Mouse (Mus musculus) megakaryocyte progenitor cell, adult 5-6 weeks (primary cell): ENCODE measurements around the gene Abcf3. TPM values are rescaled to one million over a fixed set of nuclear protein-coding genes. Genes with fewer than 3 reads are reported as not detected.
A peak's percentile ranks its signal among the peaks of the same experiment; 100 is the strongest.

Experiments used
- ATAC-seq: replicated peaks from 2 replicates; pipeline ENCODE4 v1.8.0; 2016; ENCODE audit warnings: mild to moderate bottlenecking, moderate TSS enrichment, inconsistent platforms; ENCODE audit not compliant: poor library complexity
- total RNA-seq, 2 experiments: library from RNA; stranded (forward) in 1 of 2; stranded (reverse) in 1 of 2; fragments of 157-497, 149-512 nt in 1 of 2; fragments of 200-1000 nt in 1 of 2; gene quantifications; 2 replicates each; pipeline versions ENCODE4 v1.2.3 to v1.2.4; 2015 to 2017

Abcf3 gene
- total RNA-seq (2015): 21.9 and 28.5 TPM in 2 replicates
- 28.4 and 35.7 TPM in 2 replicates for total RNA-seq (2017)

DNA sequence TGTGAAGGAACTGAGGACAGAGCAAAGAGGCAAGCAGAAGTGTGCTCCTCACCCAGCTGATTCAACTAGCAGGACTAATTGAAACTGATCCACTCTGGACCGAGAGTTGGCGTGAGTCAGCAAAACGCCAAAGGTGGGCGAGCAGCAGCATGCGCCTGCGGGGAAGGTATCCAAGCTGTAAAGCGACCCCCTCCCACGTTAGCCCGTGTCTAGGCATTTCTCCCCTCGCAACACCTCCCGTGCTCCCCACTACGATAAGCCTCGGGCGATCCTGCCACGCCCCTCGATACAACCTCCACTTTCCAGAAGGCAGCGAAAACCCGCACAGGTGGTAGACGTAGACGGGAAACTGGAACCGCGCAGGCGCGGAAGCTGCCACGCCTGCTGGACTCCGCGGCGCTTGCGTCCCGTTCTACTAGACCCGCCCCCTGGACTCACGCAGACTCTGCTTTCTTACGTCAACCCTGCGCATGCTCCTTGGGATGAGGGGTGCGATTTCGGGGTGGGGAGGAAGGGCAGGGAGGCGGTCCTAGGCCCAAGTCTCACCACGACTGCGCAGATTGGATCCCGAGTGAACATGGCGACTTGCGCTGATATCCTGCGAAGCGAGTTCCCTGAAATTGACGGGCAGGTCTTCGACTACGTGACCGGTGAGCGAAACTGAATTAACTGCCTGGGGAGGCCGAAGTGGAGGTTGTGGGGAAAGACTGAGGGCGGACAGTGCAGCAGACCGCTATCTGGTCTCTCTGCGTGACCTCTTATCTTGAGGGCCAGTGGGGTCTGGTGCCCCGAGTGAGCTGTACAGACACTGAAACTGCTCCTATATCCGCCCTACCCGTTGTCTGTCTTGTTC lies at the start of gene Abcf3:
TSS of gene Abcf3 (plus strand) at position 482 of the 853 bp plus-strand sequence.
- ATAC-seq: peak; percentile 96

DNA sequence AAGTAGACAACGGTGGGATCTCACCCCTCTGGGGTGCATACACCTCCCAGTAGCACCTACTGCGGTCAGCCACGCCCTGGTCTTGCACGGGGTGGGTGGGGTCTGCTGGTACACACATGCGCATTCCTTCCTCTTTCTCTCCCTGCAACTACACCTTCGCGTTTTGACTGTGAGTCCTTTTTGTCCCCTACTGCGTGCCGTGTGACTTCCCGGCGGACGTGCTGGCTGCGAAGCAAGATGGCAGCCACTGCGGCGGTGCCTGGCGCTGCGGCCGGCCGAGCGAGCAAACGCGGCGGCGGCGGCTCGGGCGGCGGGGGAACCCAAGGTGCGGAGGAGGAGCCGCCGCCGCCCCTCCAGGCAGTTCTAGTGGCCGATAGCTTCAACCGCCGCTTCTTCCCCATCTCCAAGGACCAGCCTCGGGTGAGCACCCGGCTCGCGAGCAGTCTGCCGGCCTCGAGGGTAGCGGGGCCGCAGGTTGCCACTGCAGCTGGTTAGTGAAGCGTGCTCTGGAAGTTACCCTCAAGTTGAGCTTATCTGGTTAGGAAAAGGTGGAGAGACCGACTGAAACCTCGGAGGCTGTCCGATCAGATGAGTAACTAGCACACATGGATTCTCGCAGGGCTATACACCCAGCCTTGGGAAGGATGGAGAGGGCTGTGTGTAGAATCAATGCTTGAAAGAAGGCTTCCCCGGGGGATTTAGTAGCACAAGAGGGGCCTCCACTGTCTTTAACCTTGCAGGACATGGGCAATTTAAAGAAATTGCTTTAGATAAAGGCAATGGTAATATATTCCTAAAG lies 49.5 kb upstream of the Abcf3 start, which contains the start of gene Eif2b5:
TSS of gene Eif2b5 (plus strand) at position 141 of the 799 bp plus-strand sequence.
- ATAC-seq: peak; percentile 97

DNA sequence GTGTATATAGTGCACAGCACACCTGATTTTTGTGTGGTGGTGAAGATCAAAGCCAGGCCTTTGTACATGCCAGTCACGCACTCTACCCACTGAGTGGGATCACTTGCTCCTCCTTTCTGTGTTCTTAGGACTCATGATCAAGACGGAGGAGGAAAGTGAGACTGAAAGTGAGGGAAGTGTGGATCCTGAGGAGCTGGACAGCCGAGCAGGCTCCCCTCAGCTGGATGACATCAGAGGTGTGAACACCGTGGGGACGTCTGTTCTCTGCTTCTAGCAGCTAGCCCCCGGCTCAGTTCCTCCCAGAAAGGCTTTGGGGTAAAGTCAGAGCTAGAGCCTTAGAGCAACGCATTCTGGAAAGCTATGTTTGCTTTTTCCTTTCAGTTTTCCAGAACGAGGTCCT lies 42.4 kb upstream of the Abcf3 start:
- no peak for ATAC-seq

DNA sequence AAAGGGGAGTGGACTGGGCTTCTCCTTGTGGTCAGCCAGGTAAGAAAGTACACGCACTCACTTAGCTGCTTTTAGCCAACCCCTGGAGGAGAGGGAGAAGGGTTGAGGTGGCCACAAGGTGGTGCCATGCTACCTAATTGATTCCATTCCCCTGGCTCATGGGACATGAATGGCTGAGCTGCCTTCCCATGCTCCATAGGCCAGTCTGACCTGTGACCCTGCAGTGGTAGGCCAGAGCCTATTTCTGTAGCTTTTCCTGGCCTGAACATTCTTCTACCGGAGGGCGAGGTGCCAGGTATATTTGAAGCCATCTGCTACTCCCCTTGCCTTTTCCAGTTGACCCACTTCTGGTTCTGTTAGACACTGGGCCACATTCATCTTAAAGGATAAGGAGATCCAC lies 39.0 kb upstream of the Abcf3 start:
- ATAC-seq: peak; percentile 82

DNA sequence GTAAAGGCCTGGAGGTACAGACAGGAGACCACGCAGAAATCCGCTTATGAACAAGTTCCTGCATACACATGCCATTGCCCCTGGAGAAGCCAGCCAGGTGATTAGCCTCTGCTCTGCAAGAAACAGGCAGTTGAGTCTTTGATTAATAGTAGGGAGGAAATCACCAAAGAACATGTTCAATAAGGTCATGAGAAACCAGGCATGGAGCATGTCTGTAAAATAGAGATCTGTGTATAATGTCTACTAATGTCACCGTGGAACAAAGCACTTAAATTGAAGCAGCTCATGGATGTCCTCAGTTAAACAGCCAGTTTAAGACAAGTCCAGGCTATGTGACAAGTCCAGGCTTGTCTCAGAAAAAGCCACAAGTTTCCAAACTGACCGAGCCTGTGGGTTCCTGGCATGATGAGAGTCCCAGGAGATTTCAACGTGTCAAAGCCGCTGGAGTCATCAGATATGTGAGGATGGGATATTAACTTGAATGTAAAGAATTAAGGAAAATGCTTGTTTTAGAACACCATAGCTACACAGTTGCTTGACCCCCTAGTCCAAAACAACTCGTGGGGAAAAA lies 37.0 kb upstream of the Abcf3 start:
- no peak for ATAC-seq

DNA sequence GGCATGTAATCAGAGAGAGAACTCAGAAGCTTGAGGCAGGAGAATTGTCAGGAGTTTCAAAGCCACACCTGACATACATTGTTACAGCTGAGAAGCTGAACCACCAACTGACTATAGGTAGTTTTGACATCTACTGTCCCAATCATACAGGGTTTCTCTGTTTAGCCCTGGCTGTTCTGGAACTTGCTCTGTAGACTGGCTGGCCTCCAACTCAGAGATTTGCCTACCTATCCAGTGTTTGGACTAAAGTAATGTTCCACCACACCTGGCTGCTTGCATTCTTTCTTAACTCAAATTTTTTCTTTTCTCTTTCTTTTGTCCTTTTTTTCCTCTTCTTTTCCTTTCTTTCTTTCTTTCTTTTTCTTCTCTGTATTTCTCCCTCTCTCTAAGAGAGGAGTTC lies 32.3 kb upstream of the Abcf3 start:
- ATAC-seq: no peak

DNA sequence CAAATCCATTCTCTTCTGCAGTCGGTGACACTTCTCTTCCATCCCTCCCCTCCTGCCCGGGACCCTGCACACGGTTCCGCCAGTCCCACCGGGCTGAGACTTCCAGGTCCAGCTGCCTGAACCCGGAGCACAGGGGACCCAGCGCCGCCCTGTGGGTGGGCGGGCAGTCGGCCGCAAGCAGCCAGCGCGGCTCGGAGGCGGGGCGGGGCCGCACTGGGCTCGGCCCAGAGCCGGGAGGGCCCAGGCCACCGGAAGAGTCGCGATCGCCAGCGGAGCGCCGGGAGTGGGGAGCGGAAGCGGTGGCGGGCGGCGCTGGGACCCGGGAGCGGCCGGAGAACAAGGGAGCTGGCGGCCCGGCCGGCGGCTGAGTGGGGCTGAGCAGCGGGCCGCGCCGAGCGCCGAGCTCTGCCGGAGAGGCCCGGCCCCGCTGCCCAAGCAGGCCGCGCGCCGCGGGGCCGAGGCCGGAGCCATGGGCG lies 31.6 kb upstream of the Abcf3 start, which contains the start of gene Dvl3:
TSS of gene Dvl3 (plus strand) at position 257 of the 476 bp plus-strand sequence.
- peak; percentile 92 for ATAC-seq

DNA sequence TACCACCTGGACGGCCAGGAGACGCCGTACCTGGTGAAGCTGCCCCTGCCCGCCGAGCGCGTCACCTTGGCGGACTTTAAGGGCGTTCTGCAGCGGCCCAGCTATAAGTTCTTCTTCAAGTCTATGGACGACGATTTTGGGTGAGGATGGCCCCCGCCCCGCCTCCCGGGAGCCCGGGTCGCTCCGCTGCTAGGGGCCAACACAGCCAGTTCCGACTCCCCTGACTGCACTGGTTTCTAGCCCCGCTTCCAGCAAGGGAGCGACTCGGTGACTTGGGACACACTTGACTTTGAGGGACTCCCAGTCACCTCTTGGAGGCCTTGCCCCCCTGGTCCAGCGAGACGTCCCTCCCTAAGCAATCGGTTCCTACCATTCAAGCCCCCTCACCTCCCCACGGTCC lies 31.2 kb upstream of the Abcf3 start:
- peak; percentile 26 for ATAC-seq

DNA sequence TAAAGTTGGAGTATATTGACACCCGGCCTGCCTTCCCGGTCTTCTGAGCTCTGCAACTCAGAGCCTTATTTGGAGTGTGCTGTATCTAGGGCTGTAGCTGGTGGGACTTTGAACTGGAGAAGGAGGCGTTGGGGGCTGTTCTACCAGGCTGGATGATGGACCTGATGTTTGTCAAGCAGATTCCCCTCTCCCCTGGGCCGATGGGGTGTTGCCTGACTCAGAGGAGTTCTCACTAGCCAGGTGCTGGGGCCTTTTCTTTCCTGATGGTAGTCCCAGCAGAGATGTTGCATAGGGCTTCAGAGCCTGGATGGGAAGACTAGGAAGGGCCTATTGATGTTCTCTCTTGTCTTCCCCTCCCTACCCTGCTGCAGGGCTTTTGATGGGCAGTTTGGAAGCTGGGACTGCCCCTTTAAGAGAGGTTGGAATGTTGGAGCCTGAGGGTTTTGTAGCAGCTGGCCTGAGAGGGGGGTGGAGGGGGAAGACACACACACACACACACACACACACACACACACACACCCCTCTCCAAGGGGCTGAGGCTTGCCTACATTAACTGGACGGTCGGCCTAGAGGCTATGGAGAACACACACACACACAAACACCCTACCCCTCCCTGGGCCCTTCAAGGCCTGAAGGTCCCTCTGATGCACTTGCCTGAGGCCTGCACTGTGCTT lies 30.5 kb upstream of the Abcf3 start:
- ATAC-seq: peak; percentile 20; the same call in 1 of the 2 replicates

DNA sequence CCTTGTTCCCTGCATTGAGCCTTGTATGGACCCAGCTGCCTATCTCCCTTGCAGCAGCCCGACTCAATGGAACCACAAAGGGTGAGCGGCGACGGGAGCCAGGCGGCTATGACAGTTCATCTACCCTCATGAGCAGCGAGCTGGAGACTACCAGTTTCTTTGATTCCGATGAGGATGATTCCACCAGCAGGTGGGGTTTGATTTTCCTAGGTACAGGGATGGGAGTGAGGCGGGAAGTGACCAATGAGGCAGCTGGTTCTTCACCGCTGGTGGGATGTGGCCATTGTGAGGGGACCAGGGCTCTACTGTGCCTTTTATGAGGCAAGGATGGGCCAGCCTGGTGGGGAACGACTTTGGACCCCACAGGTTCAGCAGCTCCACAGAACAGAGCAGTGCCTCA lies 24.5 kb upstream of the Abcf3 start:
- ATAC-seq: no peak

DNA sequence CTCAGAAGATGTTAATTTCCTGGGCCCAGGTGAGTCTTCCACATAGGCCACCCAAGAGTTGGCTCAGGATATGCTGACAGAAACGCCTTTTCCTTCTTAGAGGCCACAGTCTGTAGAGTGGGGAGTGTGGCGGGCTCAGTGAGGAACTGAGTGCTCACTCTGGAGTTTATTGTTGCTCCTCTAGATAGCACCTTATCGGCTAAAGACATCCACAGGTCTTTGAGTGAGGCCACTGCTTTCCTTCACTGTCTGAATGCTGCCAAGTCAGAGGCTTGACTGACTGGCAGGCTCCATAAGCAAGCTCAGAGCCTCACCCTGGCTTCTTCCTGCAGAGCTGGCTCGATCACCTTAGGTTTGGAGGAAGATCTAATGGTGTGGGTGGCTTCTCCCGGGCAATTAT lies 19.6 kb upstream of the Abcf3 start:
- ATAC-seq: peak; percentile 73

DNA sequence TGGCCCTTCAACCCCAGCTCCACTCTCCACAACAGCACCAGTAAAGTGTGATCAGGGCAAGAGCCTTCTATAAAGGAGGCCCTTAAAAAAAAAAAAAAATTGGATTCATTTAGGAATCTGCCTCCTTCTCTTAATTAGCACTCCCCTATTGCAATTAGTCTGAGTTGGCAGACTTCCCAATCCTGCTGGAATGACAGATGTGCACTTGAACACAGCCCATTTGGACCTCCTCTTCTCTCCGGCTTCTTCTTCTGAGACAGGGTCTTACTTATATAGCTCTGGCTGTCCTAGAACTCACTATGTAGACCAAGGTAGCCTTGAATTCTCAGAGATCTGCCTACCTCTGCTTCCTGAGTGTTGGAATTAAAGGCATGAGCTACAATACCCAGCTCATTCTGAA lies 19.0 kb upstream of the Abcf3 start:
- ATAC-seq: no peak

DNA sequence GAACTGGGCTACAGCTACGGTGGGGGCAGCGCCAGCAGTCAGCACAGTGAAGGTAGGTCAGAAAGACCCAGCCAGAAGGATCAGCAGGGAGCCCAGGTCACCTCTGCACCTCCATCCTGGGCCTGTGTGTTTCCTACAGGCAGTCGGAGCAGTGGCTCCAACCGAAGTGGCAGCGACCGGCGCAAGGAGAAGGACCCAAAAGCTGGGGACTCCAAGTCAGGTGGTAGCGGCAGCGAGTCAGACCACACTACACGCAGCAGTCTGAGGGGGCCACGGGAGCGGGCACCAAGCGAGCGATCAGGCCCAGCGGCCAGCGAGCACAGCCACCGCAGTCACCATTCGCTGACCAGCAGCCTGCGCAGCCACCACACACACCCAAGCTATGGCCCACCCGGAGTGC lies 17.4 kb upstream of the Abcf3 start:
- ATAC-seq: no peak

DNA sequence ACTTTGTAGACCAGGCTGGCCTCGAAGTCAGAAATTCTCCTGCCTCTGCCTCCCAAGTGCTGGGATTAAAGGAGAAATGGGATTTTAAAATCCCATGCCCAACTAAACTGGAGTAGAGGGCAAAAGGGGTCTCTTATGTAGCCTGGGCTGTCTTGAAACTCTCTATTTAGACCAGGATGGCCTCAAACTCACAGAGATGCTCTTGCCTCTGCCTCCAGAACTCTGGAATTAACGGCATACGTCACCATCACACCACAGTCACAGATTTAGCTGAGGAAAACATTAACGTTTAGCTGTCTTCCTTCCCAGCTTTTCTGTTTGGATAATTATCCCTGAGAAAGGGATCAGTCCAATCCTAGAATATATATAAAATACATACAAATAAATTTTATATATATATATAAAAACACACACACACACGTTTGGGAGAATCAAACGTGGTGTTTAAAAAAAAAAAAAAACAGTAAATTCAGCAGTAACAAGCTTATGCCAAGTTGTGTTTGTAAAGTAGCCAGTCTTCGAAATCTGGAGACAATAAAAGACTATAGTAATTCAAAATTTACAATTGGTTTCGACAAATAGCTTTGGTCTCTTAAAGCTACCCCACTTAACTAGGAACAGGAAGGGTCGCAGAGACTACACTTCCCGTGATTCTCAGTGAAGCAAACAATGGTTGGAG lies 13.6 kb upstream of the Abcf3 start:
- no peak for ATAC-seq

DNA sequence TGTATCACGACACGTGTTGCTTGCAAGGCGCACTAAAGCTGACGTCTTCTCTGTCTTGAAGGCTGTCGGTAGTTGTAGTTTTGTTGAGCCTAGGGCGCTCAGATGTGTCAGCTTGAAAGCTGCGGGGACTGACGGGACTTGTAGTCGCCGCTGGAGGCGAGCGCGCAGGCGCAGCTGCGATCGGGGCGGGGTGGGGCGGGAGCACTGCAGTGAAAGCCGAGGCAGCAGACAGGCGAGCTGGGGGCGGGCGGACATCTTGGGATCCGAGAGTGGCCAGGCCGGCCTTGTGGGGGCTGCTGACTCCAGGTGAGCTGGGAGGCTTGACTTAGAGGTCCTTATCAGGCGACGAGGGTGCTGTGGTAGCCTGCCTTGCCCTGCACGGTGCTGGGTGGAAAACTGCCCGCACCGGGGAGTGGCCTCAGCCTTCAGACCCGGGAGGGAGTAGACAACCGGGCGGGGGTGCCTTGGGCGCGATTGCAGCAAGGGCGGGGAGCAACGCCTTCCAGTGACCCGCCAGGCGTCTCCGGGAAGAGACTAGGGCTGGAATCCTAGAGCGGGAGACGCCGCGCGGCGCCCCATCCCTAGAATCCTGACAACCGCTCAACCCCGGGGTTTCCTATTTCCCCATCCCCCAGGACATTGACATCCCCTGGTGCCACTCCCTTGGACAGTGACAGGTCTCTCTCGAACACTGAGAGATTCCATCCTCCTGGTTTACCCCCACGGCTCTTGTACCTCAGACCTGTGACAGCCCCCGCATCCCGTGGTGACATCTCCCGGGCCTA lies 12.9 kb upstream of the Abcf3 start, which contains the start of gene Ap2m1:
TSS of gene Ap2m1 (plus strand) at position 183 of the 785 bp plus-strand sequence.
- ATAC-seq: peak; percentile 96

DNA sequence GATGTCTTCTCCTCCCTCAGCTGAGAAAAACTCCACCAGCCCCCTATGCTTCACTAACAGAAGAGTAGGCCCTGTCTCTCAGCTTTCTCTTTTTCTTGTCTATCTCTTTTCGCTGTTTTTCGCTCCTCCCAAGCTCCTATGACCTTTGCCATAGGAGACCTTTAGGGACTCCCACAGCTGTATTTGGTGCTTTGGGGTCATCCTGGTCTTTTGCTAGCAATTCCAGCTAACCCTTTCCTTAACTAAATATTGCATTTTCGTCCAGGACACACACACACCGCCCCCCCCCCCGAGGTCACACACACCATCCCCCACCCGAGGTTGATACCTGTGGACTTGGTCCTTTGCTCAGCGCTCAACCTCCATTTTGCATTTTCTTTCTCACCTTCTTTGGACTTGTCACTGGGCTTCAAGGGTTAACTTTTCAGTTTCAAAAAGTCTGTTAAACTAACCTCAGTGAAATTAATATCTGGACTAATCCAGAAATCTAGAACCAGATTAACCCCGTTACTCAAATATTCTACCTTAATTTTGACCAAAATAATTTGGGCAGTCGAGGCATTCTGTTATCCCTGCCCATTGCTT lies 12.2 kb upstream of the Abcf3 start:
- ATAC-seq: no peak

DNA sequence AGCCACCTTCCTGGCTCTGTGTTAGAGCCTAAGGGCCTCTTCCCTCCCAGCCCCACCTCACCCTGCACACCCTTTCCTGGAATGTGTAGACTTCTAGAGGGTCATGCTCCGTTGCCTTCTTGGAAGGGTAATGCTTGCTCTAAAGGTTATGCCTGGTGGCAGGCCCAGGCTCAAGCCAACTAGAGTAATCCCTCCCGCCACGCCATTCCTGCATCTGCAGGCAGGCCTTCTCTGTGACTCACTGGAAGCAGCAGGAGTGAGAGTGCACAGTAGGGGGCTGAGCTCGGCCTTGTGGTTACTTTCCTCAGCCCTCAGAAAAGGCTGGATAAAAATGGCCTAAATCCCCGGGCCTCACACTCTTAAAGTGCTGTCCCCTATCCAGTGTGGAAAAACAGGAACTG lies 11.3 kb upstream of the Abcf3 start:
- no peak for ATAC-seq

DNA sequence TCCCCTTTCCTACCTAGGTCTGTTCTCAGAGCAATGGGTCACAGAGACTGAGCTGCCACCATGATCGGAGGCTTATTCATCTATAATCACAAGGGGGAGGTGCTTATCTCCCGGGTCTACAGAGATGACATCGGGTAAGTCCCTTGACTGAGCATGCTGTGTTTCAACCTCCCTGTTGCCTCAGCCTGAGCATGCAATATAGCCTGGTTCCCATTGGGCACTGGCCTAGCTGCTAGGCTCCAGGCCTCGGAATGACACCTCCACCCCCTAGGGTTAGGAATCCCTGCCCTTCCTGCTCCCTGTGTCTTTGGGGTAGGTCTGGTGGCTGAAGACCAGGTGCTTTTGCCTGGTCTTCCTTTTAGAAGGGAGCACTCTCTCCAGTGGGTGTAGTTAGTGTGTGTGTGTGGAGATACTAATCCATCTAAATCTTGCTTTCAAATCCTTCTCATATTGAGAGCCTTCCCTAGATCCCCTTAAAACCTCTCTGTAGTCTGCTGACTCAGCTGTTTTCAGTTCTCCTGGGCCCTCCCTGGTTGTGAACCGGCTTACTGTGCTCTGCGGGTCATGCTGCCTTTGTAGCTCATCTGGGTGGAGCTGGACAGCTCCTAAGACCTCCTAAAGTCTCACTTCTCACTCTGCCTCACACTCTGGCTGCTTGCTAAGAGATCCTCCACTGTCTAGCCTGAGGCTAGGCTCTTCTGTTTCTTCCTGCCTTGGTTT lies 10.6 kb upstream of the Abcf3 start:
- ATAC-seq: no peak
